15 mouse cellular contexts compared by ENCODE assay signal in genomic region chr2:135283783-135284182, GRCm38 (mm10).
DNase-seq lines count a peak whose midpoint lies in the region; ATAC-seq and TF ChIP-seq lines count a peak whose summit lies in the region.
"Had no signal": no experiment of that assay in that cellular context is flagged by ENCODE, and none has a peak within 500 bp of the region (broad histone marks: within the 10 kb centered on the region; RNA-seq: fewer than 3 reads in every experiment).

No protein-coding gene starts in this region.

- no peaks in the 10 kb centered on the region for H3K79me2 ChIP-seq in heart, adult 2 months (replicated peaks; ENCODE audit: control insufficient read depth, insufficient read depth, low read length)

- H3K9ac ChIP-seq in heart, adult 2 months (ENCODE audit: low read depth, low read length) = no peak overlapping the region
- no peak overlapping the region for H3K9ac ChIP-seq in heart, embryonic 11.5 days (ENCODE audit: low read depth, low read length)
- no peak overlapping the region for H3K9ac ChIP-seq in liver, embryonic 14.5 days (replicated peaks)
- H3K9ac ChIP-seq in liver, embryonic 11.5 days (ENCODE audit: low read depth, low read length) = no peak overlapping the region

- H3K4me3 ChIP-seq in heart, adult 2 months = no peak overlapping the region
- no peak overlapping the region for H3K4me3 ChIP-seq in heart, embryonic 11.5 days (ENCODE audit: low read depth, low read length)
- H3K4me3 ChIP-seq in liver, embryonic 14.5 days (ENCODE audit: insufficient read depth in 1 of 2, low read depth in 2 of 2, low read length in 2 of 2) = no peak overlapping the region
- H3K4me3 ChIP-seq in liver, embryonic 11.5 days (ENCODE audit: low read depth, low read length) = no peak overlapping the region
- no peak overlapping the region for H3K4me3 ChIP-seq in cortical plate, adult 2 months (ENCODE audit: insufficient read depth, low read length)

- DNase-seq in heart, adult 2 months = no peak
- no peak for DNase-seq in liver, embryonic 14.5 days (ENCODE audit: low read depth in 3 of 3, low spot score in 3 of 3)
- no peak for DNase-seq in liver, embryonic 11.5 days (ENCODE audit: low spot score)
- peak; percentile 12 for DNase-seq in ES-CJ7 (ENCODE audit: low read depth, low spot score)
- DNase-seq in cerebellum, postnatal 25 days = no peak
- DNase-seq in layer of hippocampus, adult 9-10 months (ENCODE audit: low spot score) = no peak
- DNase-seq: adrenal gland, postnatal 10 days; cerebellum, postnatal 36 days; kidney, adult 11 months; layer of hippocampus, adult 9-11 months; right cerebral cortex, postnatal 25 days; thymus, postnatal 14 days had no signal

- H3K27ac ChIP-seq in heart, adult 2 months = no peak overlapping the region
- no peak overlapping the region for H3K27ac ChIP-seq in heart, embryonic 11.5 days (ENCODE audit: low read depth, low read length)
- H3K27ac ChIP-seq in liver, embryonic 14.5 days = no peak overlapping the region
- no peak overlapping the region for H3K27ac ChIP-seq in liver, embryonic 11.5 days (ENCODE audit: low read depth, low read length)
- H3K27ac ChIP-seq in cortical plate, adult 2 months (ENCODE audit: insufficient read depth, low read length) = no peak overlapping the region
- H3K27ac ChIP-seq: macrophage had no signal

- H3K4me1 ChIP-seq in heart, adult 2 months (ENCODE audit: control insufficient read depth, insufficient read depth, low read length) = no peaks in the 10 kb centered on the region; the same call in 1 of the 2 replicates
- peaks cover 7% of the 10 kb centered on the region for H3K4me1 ChIP-seq in heart, embryonic 11.5 days (ENCODE audit: control insufficient read depth, insufficient read depth, low read length)
- H3K4me1 ChIP-seq in liver, embryonic 14.5 days (replicated peaks; ENCODE audit: control insufficient read depth in 2 of 2, insufficient read depth in 2 of 2, low read length in 1 of 2) = no peaks in the 10 kb centered on the region
- no peaks in the 10 kb centered on the region for H3K4me1 ChIP-seq in liver, embryonic 11.5 days (replicated peaks; ENCODE audit: control insufficient read depth, insufficient read depth, low read length)
- no peaks in the 10 kb centered on the region; the same call in 1 of the 2 replicates for H3K4me1 ChIP-seq in cortical plate, adult 2 months (ENCODE audit: control insufficient read depth, insufficient read depth, low read length)

- TF ChIP-seq EP300 in heart, adult 2 months (IDR thresholded peaks at IDR 0.05; ENCODE audit: insufficient read depth, low read depth, low read length) = no peak
- TF ChIP-seq EP300 in liver, embryonic 14.5 days (IDR thresholded peaks at IDR 0.05; ENCODE audit: low read depth) = no peak

- no peaks in the 10 kb centered on the region for H3K27me3 ChIP-seq in heart, adult 2 months (ENCODE audit: control insufficient read depth, insufficient read depth, low read length)
- no peaks in the 10 kb centered on the region for H3K27me3 ChIP-seq in heart, embryonic 11.5 days (ENCODE audit: control insufficient read depth, insufficient read depth, low read length)
- H3K27me3 ChIP-seq in liver, embryonic 14.5 days (ENCODE audit: control insufficient read depth, insufficient read depth, low read length) = no peaks in the 10 kb centered on the region
- no peaks in the 10 kb centered on the region for H3K27me3 ChIP-seq in liver, embryonic 11.5 days (replicated peaks; ENCODE audit: control insufficient read depth, insufficient read depth, low read length)

- H3K36me3 ChIP-seq in heart, adult 2 months (ENCODE audit: control insufficient read depth, insufficient read depth, low read length) = no peaks in the 10 kb centered on the region
- H3K36me3 ChIP-seq in heart, embryonic 11.5 days (ENCODE audit: control insufficient read depth, insufficient read depth, low read length) = no peaks in the 10 kb centered on the region
- H3K36me3 ChIP-seq in liver, embryonic 14.5 days (replicated peaks; ENCODE audit: control insufficient read depth, insufficient read depth, low read depth) = no peaks in the 10 kb centered on the region
- no peaks in the 10 kb centered on the region for H3K36me3 ChIP-seq in liver, embryonic 11.5 days (ENCODE audit: control insufficient read depth, insufficient read depth, low read length)

- intact Hi-C loops in heart, adult 2 months (cut with DNase I) = no loop called here

- WGBS in heart, adult 2 months = 52% methylated on average over 3 of the region's 3 CpGs
- 61% methylated on average over 3 of the region's 3 CpGs for WGBS in heart, embryonic 11.5 days (ENCODE audit: insufficient replicate concordance)
- WGBS in liver, embryonic 14.5 days (ENCODE audit: insufficient replicate concordance) = 50% methylated on average over 3 of the region's 3 CpGs
- WGBS in liver, embryonic 11.5 days = 73% methylated on average over 3 of the region's 3 CpGs

- ATAC-seq in heart, embryonic 11.5 days (replicated peaks; ENCODE audit: insufficient number of reproducible peaks, low FRiP score, low TSS enrichment) = no peak
- ATAC-seq in liver, embryonic 14.5 days (ENCODE audit: insufficient read depth) = no peak
- ATAC-seq in liver, embryonic 11.5 days (replicated peaks; ENCODE audit: low FRiP score) = no peak

- H3K4me2 ChIP-seq in heart, embryonic 11.5 days = no peak overlapping the region
- no peak overlapping the region for H3K4me2 ChIP-seq in liver, embryonic 14.5 days (ENCODE audit: low read depth)
- no peak overlapping the region for H3K4me2 ChIP-seq in liver, embryonic 11.5 days

- no peaks in the 10 kb centered on the region for H3K9me3 ChIP-seq in heart, embryonic 11.5 days (replicated peaks; ENCODE audit: control insufficient read depth, low read length)
- H3K9me3 ChIP-seq in liver, embryonic 14.5 days (ENCODE audit: control insufficient read depth, low read length) = no peaks in the 10 kb centered on the region
- H3K9me3 ChIP-seq in liver, embryonic 11.5 days (ENCODE audit: control insufficient read depth, low read length) = no peaks in the 10 kb centered on the region

- no peak for TF ChIP-seq POLR2A in heart, adult 2 months (IDR thresholded peaks at IDR 0.05; ENCODE audit: insufficient read depth, low read depth, low read length)
- no peak for TF ChIP-seq POLR2A in cortical plate, adult 2 months (IDR thresholded peaks at IDR 0.05; ENCODE audit: extremely low read depth, insufficient read depth, low read length)

- peak; percentile 76 for TF ChIP-seq CTCF in heart, adult 2 months (IDR thresholded peaks at IDR 0.05)
- TF ChIP-seq CTCF in liver, embryonic 14.5 days (IDR thresholded peaks at IDR 0.05; ENCODE audit: low read depth) = peak; percentile 16; the same call in 1 of the 2 replicates
- TF ChIP-seq CTCF in cortical plate, adult 2 months (IDR thresholded peaks at IDR 0.05; ENCODE audit: extremely low read depth, insufficient read depth, low read length) = 0 out of 2 replicates have a peak, but pooled peaks have one; percentile 9

Comparison
In these comparisons a context has a peak if more than half of its experiments do, and no peak if none do; other contexts are left out.
1. CTCF ChIP-seq: peak in every context shown above with its lines; median percentile 76 in heart, adult 2 months; 16 in liver, embryonic 14.5 days; 9 in cortical plate, adult 2 months.